Mouse (Mus musculus): ENCODE measurements around the gene Pex16. TPM values are rescaled to one million over a fixed set of nuclear protein-coding genes. Genes with fewer than 3 reads are reported as not detected.

Gene Pex16
- 71.2 and 157 TPM in 2 replicates for polyA plus RNA-seq (2012; rRNA removed)

- peaks cover 43% of the 10 kb centered on the region for H3K4me1 ChIP-seq (ENCODE audit: control insufficient read depth, insufficient read depth, insufficient read length, low read length)
- H3K27ac ChIP-seq (ENCODE audit: insufficient read depth, low read depth, low read length), result peak within 1 kb of the TSS; percentile 92
- H3K4me3 ChIP-seq (ENCODE audit: low read depth, low read length), result peak within 1 kb of the TSS; percentile 78
- peaks cover 23% of the 10 kb centered on the region for H3K36me3 ChIP-seq (ENCODE audit: control insufficient read depth, insufficient read depth, low read length)
- TF ChIP-seq POLR2A (IDR thresholded peaks at IDR 0.05; ENCODE audit: low read depth, low read length), result no peak
- no peaks in the 10 kb centered on the region for H3K27me3 ChIP-seq (ENCODE audit: control insufficient read depth, insufficient read depth, low read length)
- WGBS, result under 1% methylated on average over 16 of the region's 16 CpGs
Observed at GRCm38 (mm10) chr2:92374514-92374913, at the start of gene Pex16, which contains the start of gene Large2. Pex16 (plus strand) TSS chr2:92374676. Large2 (minus strand) TSS chr2:92374869.

GRCm38 (mm10) chr2:92325676-92326075 is 48.8 kb upstream of the Pex16 start:
- H3K4me3 ChIP-seq (ENCODE audit: low read depth, low read length), result no peak overlapping the region
- WGBS, result 88% methylated on average over 7 of the region's 7 CpGs
- H3K4me1 ChIP-seq (ENCODE audit: control insufficient read depth, insufficient read depth, insufficient read length, low read length), result no peaks in the 10 kb centered on the region
- H3K27ac ChIP-seq (ENCODE audit: insufficient read depth, low read depth, low read length), result no peak overlapping the region
- TF ChIP-seq CTCF (IDR thresholded peaks at IDR 0.05; ENCODE audit: extremely low read depth, insufficient read length, insufficient replicate concordance, low read depth, low read length) (no peak), POLR2A (IDR thresholded peaks at IDR 0.05; ENCODE audit: low read depth, low read length) (no peak)
- peaks cover 19% of the 10 kb centered on the region for H3K36me3 ChIP-seq (ENCODE audit: control insufficient read depth, insufficient read depth, low read length)
- no peaks in the 10 kb centered on the region for H3K27me3 ChIP-seq (ENCODE audit: control insufficient read depth, insufficient read depth, low read length)

GRCm38 (mm10) chr2:92326221-92326620 is 48.3 kb upstream of the Pex16 start:
- Histone ChIP-seq H3K27ac (ENCODE audit: insufficient read depth, low read depth, low read length) (no peak overlapping the region), H3K36me3 (ENCODE audit: control insufficient read depth, insufficient read depth, low read length) (peaks cover 17% of the 10 kb centered on the region), H3K4me3 (ENCODE audit: low read depth, low read length) (no peak overlapping the region), H3K27me3 (ENCODE audit: control insufficient read depth, insufficient read depth, low read length) (no peaks in the 10 kb centered on the region), H3K4me1 (ENCODE audit: control insufficient read depth, insufficient read depth, insufficient read length, low read length) (no peaks in the 10 kb centered on the region)
- no peak for TF ChIP-seq CTCF (IDR thresholded peaks at IDR 0.05; ENCODE audit: extremely low read depth, insufficient read length, insufficient replicate concordance, low read depth, low read length)
- WGBS, result 91% methylated on average over 1 of the region's 1 CpGs

- H3K4me1 ChIP-seq (ENCODE audit: control insufficient read depth, insufficient read depth, insufficient read length, low read length), result no peaks in the 10 kb centered on the region
- no peaks in the 10 kb centered on the region for H3K27me3 ChIP-seq (ENCODE audit: control insufficient read depth, insufficient read depth, low read length)
- no peak overlapping the region for H3K4me3 ChIP-seq (ENCODE audit: low read depth, low read length)
- no peak overlapping the region for H3K27ac ChIP-seq (ENCODE audit: insufficient read depth, low read depth, low read length)
- peaks cover 23% of the 10 kb centered on the region for H3K36me3 ChIP-seq (ENCODE audit: control insufficient read depth, insufficient read depth, low read length)
- WGBS, result 82% methylated on average over 4 of the region's 4 CpGs
- no peak for TF ChIP-seq CTCF (IDR thresholded peaks at IDR 0.05; ENCODE audit: extremely low read depth, insufficient read length, insufficient replicate concordance, low read depth, low read length)
- TF ChIP-seq POLR2A (IDR thresholded peaks at IDR 0.05; ENCODE audit: low read depth, low read length), result no peak
Observed at GRCm38 (mm10) chr2:92327601-92328000, 46.9 kb upstream of the Pex16 start.

- peaks cover 23% of the 10 kb centered on the region for H3K36me3 ChIP-seq (ENCODE audit: control insufficient read depth, insufficient read depth, low read length)
- no peak overlapping the region for H3K27ac ChIP-seq (ENCODE audit: insufficient read depth, low read depth, low read length)
- no peaks in the 10 kb centered on the region for H3K27me3 ChIP-seq (ENCODE audit: control insufficient read depth, insufficient read depth, low read length)
- H3K4me1 ChIP-seq (ENCODE audit: control insufficient read depth, insufficient read depth, insufficient read length, low read length), result no peaks in the 10 kb centered on the region
- H3K4me3 ChIP-seq (ENCODE audit: low read depth, low read length), result no peak overlapping the region
- WGBS, result 92% methylated on average over 8 of the region's 8 CpGs
- TF ChIP-seq CTCF (IDR thresholded peaks at IDR 0.05; ENCODE audit: extremely low read depth, insufficient read length, insufficient replicate concordance, low read depth, low read length), result no peak
- no peak for TF ChIP-seq POLR2A (IDR thresholded peaks at IDR 0.05; ENCODE audit: low read depth, low read length)
Observed at GRCm38 (mm10) chr2:92328206-92328605, 46.3 kb upstream of the Pex16 start.

- Histone ChIP-seq H3K4me3 (ENCODE audit: low read depth, low read length) (no peak overlapping the region), H3K4me1 (ENCODE audit: control insufficient read depth, insufficient read depth, insufficient read length, low read length) (no peaks in the 10 kb centered on the region), H3K27ac (ENCODE audit: insufficient read depth, low read depth, low read length) (no peak overlapping the region), H3K36me3 (ENCODE audit: control insufficient read depth, insufficient read depth, low read length) (peaks cover 24% of the 10 kb centered on the region), H3K27me3 (ENCODE audit: control insufficient read depth, insufficient read depth, low read length) (no peaks in the 10 kb centered on the region)
- 59% methylated on average over 2 of the region's 2 CpGs for WGBS
- TF ChIP-seq CTCF (IDR thresholded peaks at IDR 0.05; ENCODE audit: extremely low read depth, insufficient read length, insufficient replicate concordance, low read depth, low read length) (peak; percentile 55; the same call in 1 of the 2 replicates), POLR2A (IDR thresholded peaks at IDR 0.05; ENCODE audit: low read depth, low read length) (no peak)
Observed at GRCm38 (mm10) chr2:92330840-92331239, 43.6 kb upstream of the Pex16 start.

GRCm38 (mm10) chr2:92331410-92331809 is 43.1 kb upstream of the Pex16 start:
- Histone ChIP-seq H3K27me3 (ENCODE audit: control insufficient read depth, insufficient read depth, low read length) (no peaks in the 10 kb centered on the region), H3K36me3 (ENCODE audit: control insufficient read depth, insufficient read depth, low read length) (peaks cover 24% of the 10 kb centered on the region), H3K4me1 (ENCODE audit: control insufficient read depth, insufficient read depth, insufficient read length, low read length) (no peaks in the 10 kb centered on the region), H3K4me3 (ENCODE audit: low read depth, low read length) (no peak overlapping the region), H3K27ac (ENCODE audit: insufficient read depth, low read depth, low read length) (no peak overlapping the region)
- TF ChIP-seq POLR2A (IDR thresholded peaks at IDR 0.05; ENCODE audit: low read depth, low read length) (no peak), CTCF (IDR thresholded peaks at IDR 0.05; ENCODE audit: extremely low read depth, insufficient read length, insufficient replicate concordance, low read depth, low read length) (no peak)
- 85% methylated on average over 2 of the region's 2 CpGs for whole genome bisulfite sequencing

GRCm38 (mm10) chr2:92331871-92332270 is 42.6 kb upstream of the Pex16 start:
- TF ChIP-seq POLR2A (IDR thresholded peaks at IDR 0.05; ENCODE audit: low read depth, low read length) (no peak), CTCF (IDR thresholded peaks at IDR 0.05; ENCODE audit: extremely low read depth, insufficient read length, insufficient replicate concordance, low read depth, low read length) (no peak)
- peaks cover 26% of the 10 kb centered on the region for H3K36me3 ChIP-seq (ENCODE audit: control insufficient read depth, insufficient read depth, low read length)
- no peak overlapping the region for H3K27ac ChIP-seq (ENCODE audit: insufficient read depth, low read depth, low read length)
- H3K4me1 ChIP-seq (ENCODE audit: control insufficient read depth, insufficient read depth, insufficient read length, low read length), result no peaks in the 10 kb centered on the region
- H3K4me3 ChIP-seq (ENCODE audit: low read depth, low read length), result no peak overlapping the region
- no peaks in the 10 kb centered on the region for H3K27me3 ChIP-seq (ENCODE audit: control insufficient read depth, insufficient read depth, low read length)
- WGBS, result 96% methylated on average over 2 of the region's 2 CpGs

Measured in small intestine, adult 2 months (tissue).